13 mouse cellular contexts compared by ENCODE assay signal in genomic region chr11:76472617-76473016, GRCm38 (mm10).
DNase-seq lines count a peak whose midpoint lies in the region; ATAC-seq and TF ChIP-seq lines count a peak whose summit lies in the region.
"Had no signal": no experiment of that assay in that cellular context is flagged by ENCODE, and none has a peak within 500 bp of the region (broad histone marks: within the 10 kb centered on the region; RNA-seq: fewer than 3 reads in every experiment).

No protein-coding gene starts in this region.

- H3K4me2 ChIP-seq in hindbrain, embryonic 11.5 days (replicated peaks; ENCODE audit: low read depth, low read length), result no peak overlapping the region
- H3K4me2 ChIP-seq in midbrain, embryonic 11.5 days, result no peak overlapping the region

- no peak for TF ChIP-seq CTCF in layer of hippocampus, adult 2 months (conservative IDR thresholded peaks at IDR 0.05)
- TF ChIP-seq CTCF in gastrocnemius, adult 2 months (IDR thresholded peaks at IDR 0.05), result no peak

- 34% methylated on average over 5 of the region's 5 CpGs for WGBS in hindbrain, embryonic 11.5 days
- WGBS in midbrain, embryonic 11.5 days, result 39% methylated on average over 5 of the region's 5 CpGs

- H3K27me3 ChIP-seq in hindbrain, embryonic 11.5 days (ENCODE audit: control insufficient read depth, insufficient read depth, low read length), result no peaks in the 10 kb centered on the region
- no peaks in the 10 kb centered on the region for H3K27me3 ChIP-seq in midbrain, embryonic 11.5 days (ENCODE audit: control insufficient read depth, insufficient read depth, low read length)

- intact Hi-C loops in gastrocnemius, adult 2 months (cut with DNase I), result no loop called here

- peaks cover 2% of the 10 kb centered on the region for H3K4me1 ChIP-seq in hindbrain, embryonic 11.5 days (replicated peaks; ENCODE audit: control insufficient read depth, insufficient read depth, low read length)
- peaks cover 27% of the 10 kb centered on the region for H3K4me1 ChIP-seq in midbrain, embryonic 11.5 days (ENCODE audit: control insufficient read depth, insufficient read depth, low read length)

- no peaks in the 10 kb centered on the region for H3K36me3 ChIP-seq in hindbrain, embryonic 11.5 days (ENCODE audit: control insufficient read depth, insufficient read depth, low read length)
- H3K36me3 ChIP-seq in midbrain, embryonic 11.5 days (ENCODE audit: control insufficient read depth, insufficient read depth, low read length), result peaks cover 3% of the 10 kb centered on the region; the same call in 1 of the 2 replicates

- ATAC-seq in hindbrain, embryonic 11.5 days (ENCODE audit: low FRiP score), result no peak
- no peak for ATAC-seq in midbrain, embryonic 11.5 days (ENCODE audit: low FRiP score)
- no peak for ATAC-seq in activated CD4-positive, CD25-positive, alpha-beta regulatory T cell, adult 4 months
- ATAC-seq: liver, postnatal 0 days had no signal

- no peak overlapping the region for H3K4me3 ChIP-seq in layer of hippocampus, adult 2 months
- no peak overlapping the region for H3K4me3 ChIP-seq in hindbrain, embryonic 11.5 days (ENCODE audit: low read depth, low read length)
- no peak overlapping the region for H3K4me3 ChIP-seq in midbrain, embryonic 11.5 days (ENCODE audit: low read depth, low read length)
- no peak overlapping the region for H3K4me3 ChIP-seq in gastrocnemius, adult 2 months
- H3K4me3 ChIP-seq: erythroblast, embryonic 14.5 days had no signal

- DNase-seq in layer of hippocampus, adult 2 months (ENCODE audit: low spot score in 2 of 2), result no peak
- no peak for DNase-seq in layer of hippocampus, adult 8-10 months (ENCODE audit: low spot score in 2 of 2)
- no peak for DNase-seq in hindbrain, embryonic 11.5 days (ENCODE audit: low spot score)
- no peak for DNase-seq in midbrain, embryonic 11.5 days (ENCODE audit: low spot score, missing footprints)
- no peak for DNase-seq in gastrocnemius, adult 18-20 months (ENCODE audit: low spot score)
- no peak for DNase-seq in cerebellum, postnatal 25 days
- no peak for DNase-seq in gastrocnemius, adult 2 months
- DNase-seq: cerebellum, postnatal 14 days; gastrocnemius, postnatal 36 days; kidney, adult 11 months; liver, postnatal 0 days had no signal

- H3K9me3 ChIP-seq in hindbrain, embryonic 11.5 days (ENCODE audit: control insufficient read depth, low read length), result no peaks in the 10 kb centered on the region
- no peaks in the 10 kb centered on the region for H3K9me3 ChIP-seq in midbrain, embryonic 11.5 days (ENCODE audit: control insufficient read depth, low read length)

- peak overlapping the region; percentile 23; the same call in 1 of the 2 replicates for H3K27ac ChIP-seq in layer of hippocampus, adult 2 months
- H3K27ac ChIP-seq in hindbrain, embryonic 11.5 days (ENCODE audit: low read depth, low read length), result peak overlapping the region; percentile 55; the same call in 1 of the 2 replicates
- peak overlapping the region; percentile 61 for H3K27ac ChIP-seq in midbrain, embryonic 11.5 days (ENCODE audit: low read depth, low read length)
- no peak overlapping the region for H3K27ac ChIP-seq in gastrocnemius, adult 2 months

- H3K9ac ChIP-seq in hindbrain, embryonic 11.5 days (ENCODE audit: low read depth, low read length), result no peak overlapping the region
- no peak overlapping the region for H3K9ac ChIP-seq in midbrain, embryonic 11.5 days (ENCODE audit: low read length)
- H3K9ac ChIP-seq: liver, postnatal 0 days had no signal
